Mouse (Mus musculus): ENCODE data around the gene Tax1bp3. TPM values are rescaled to one million over a fixed set of nuclear protein-coding genes. Genes with fewer than 3 reads are reported as not detected.

Tax1bp3 gene
- polyA plus RNA-seq, 1 experiment: 85.2 TPM

- Histone ChIP-seq H3K79me2 (ENCODE audit: control insufficient read depth, insufficient read depth) (peaks cover 45% of the 10 kb centered on the region), H3K4me2 (ENCODE audit: low read depth) (peak overlapping the region; percentile 68), H3K4me3 (peak overlapping the region; percentile 60), H3K36me3 (ENCODE audit: control insufficient read depth, insufficient read depth) (no peaks in the 10 kb centered on the region), H3ac (ENCODE audit: control insufficient read depth, insufficient read length) (peak overlapping the region; percentile 21), H3K27me3 (ENCODE audit: control insufficient read depth, insufficient read depth, insufficient read length) (no peaks in the 10 kb centered on the region)
- TF ChIP-seq POLR2A (IDR thresholded peaks at IDR 0.05; ENCODE audit: insufficient read length, low read depth) (no peak), TCF3 (IDR thresholded peaks at IDR 0.05; ENCODE audit: insufficient read length, low read depth) (no peak), TCF12 (IDR thresholded peaks at IDR 0.05; ENCODE audit: insufficient read depth, poor library complexity, severe bottlenecking) (no peak), SRF (IDR thresholded peaks at IDR 0.05; ENCODE audit: control insufficient read depth, insufficient read length, low read depth) (no peak), POLR2AphosphoS2 (IDR thresholded peaks at IDR 0.05; ENCODE audit: insufficient read length, low read depth) (no peak)
Observed at GRCm38 (mm10) chr11:73137116-73137515, 39.8 kb upstream of the Tax1bp3 start.

DNA sequence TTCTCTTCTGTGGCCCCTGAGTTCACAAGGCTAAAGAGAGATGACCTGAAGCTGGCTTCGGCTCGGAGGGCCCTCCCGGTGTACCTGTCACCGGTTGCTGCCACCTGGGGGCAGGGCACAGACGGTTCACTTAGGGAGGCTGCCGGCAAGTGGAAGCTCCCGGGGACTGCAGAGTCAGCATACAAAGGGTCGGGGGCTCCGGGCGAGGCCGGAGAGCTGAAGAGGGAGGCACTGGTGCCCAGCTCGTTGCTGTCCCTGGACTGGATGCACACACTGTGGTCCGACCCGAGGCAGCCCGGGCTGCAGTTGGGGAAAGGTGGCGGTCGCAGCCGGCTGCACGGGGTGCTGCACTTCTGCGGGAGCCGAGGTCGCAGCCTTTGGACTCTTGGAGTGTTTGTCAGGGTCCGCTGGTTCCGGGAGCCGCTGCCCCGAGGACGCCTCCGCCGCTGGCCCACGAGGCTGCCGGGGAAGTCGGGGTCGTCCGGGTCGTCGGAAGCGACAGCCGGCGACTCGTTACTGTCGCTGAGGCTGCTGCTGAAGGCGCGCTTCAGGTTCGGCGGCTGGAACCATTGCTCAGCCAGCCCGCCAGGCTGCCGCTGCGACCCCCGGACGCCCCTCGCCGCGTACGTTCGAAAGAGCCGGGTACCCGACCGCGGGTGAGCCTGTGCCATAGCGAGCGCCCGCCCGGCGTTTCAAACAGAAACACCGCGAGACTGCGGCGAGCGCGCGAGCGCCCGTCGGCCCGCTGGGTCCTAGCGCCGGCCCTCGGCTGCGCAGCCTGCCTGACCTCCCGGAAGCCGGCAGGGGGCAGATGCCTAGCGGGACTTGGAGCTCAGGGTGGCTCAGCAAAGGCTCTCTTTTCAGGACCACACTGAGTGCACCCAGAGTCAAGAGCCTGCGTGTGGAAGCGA, 39.0 kb upstream of the Tax1bp3 start, which contains the start of gene Haspin:
Haspin (minus strand) TSS at position 704 of the 911 bp plus-strand sequence.
- peak; percentile 73 for TF ChIP-seq POLR2A (IDR thresholded peaks at IDR 0.05; ENCODE audit: insufficient read length, low read depth)
- peak; percentile 62 for TF ChIP-seq POLR2AphosphoS2 (IDR thresholded peaks at IDR 0.05; ENCODE audit: insufficient read length, low read depth)
- no peak for TF ChIP-seq USF1 (IDR thresholded peaks at IDR 0.05; ENCODE audit: low read depth)
- peak; percentile 47 for TF ChIP-seq SRF (IDR thresholded peaks at IDR 0.05; ENCODE audit: control insufficient read depth, insufficient read length, low read depth)
- no peak for TF ChIP-seq MYOD1 (IDR thresholded peaks at IDR 0.05; ENCODE audit: control insufficient read depth in 1 of 3, insufficient read length in 2 of 3, low read depth in 2 of 3)
- no peak for TF ChIP-seq CEBPB (IDR thresholded peaks at IDR 0.05; ENCODE audit: insufficient read depth, poor library complexity, severe bottlenecking)
- TF ChIP-seq MYOG (IDR thresholded peaks at IDR 0.05; ENCODE audit: control insufficient read depth in 1 of 3, insufficient read depth in 1 of 3, insufficient read length in 2 of 3, low read depth in 2 of 3): peak in 2 of 3 experiments; percentile 22 to 74
- no peak for TF ChIP-seq MAX (IDR thresholded peaks at IDR 0.05; ENCODE audit: low read depth)
- no peak for TF ChIP-seq TCF3 (IDR thresholded peaks at IDR 0.05; ENCODE audit: insufficient read length, low read depth)
- TF ChIP-seq TCF12 (IDR thresholded peaks at IDR 0.05; ENCODE audit: insufficient read depth, poor library complexity, severe bottlenecking): no peak
- no peak for TF ChIP-seq REST (IDR thresholded peaks at IDR 0.05; ENCODE audit: insufficient read depth, insufficient read length)
- TF ChIP-seq E2F4 (IDR thresholded peaks at IDR 0.05; ENCODE audit: insufficient read depth): peak; percentile 98
- peaks cover 40% of the 10 kb centered on the region for H3K79me2 ChIP-seq (ENCODE audit: control insufficient read depth, insufficient read depth)
- H3K4me3 ChIP-seq: peak within 1 kb of the TSS; percentile 60
- H3ac ChIP-seq (ENCODE audit: control insufficient read depth, insufficient read length): peak within 1 kb of the TSS; percentile 21
- H3K4me2 ChIP-seq (ENCODE audit: low read depth): peak within 1 kb of the TSS; percentile 68
- no peaks in the 10 kb centered on the region for H3K27me3 ChIP-seq (ENCODE audit: control insufficient read depth, insufficient read depth, insufficient read length)
- no peaks in the 10 kb centered on the region for H3K36me3 ChIP-seq (ENCODE audit: control insufficient read depth, insufficient read depth)

GRCm38 (mm10) chr11:73144261-73144681, 32.6 kb upstream of the Tax1bp3 start:
- Histone ChIP-seq H3K27me3 (ENCODE audit: control insufficient read depth, insufficient read depth, insufficient read length) (no peaks in the 10 kb centered on the region), H3K36me3 (ENCODE audit: control insufficient read depth, insufficient read depth) (no peaks in the 10 kb centered on the region)
- TF ChIP-seq MAX (IDR thresholded peaks at IDR 0.05; ENCODE audit: low read depth): no peak

GRCm38 (mm10) chr11:73146026-73146974, 30.6 kb upstream of the Tax1bp3 start:
- H3ac ChIP-seq (ENCODE audit: control insufficient read depth, insufficient read length): no peak overlapping the region

More at GRCm38 (mm10) chr11:73144261-73144681, 32.6 kb upstream of the Tax1bp3 start:
- Histone ChIP-seq H3ac (ENCODE audit: control insufficient read depth, insufficient read length) (no peak overlapping the region), H3K4me2 (ENCODE audit: low read depth) (no peak overlapping the region), H3K4me3 (no peak overlapping the region), H3K79me2 (ENCODE audit: control insufficient read depth, insufficient read depth) (no peaks in the 10 kb centered on the region)

More at GRCm38 (mm10) chr11:73146026-73146974, 30.6 kb upstream of the Tax1bp3 start:
- Histone ChIP-seq H3K4me2 (ENCODE audit: low read depth) (no peak overlapping the region), H3K27me3 (ENCODE audit: control insufficient read depth, insufficient read depth, insufficient read length) (no peaks in the 10 kb centered on the region), H3K36me3 (ENCODE audit: control insufficient read depth, insufficient read depth) (no peaks in the 10 kb centered on the region), H3K79me2 (ENCODE audit: control insufficient read depth, insufficient read depth) (no peaks in the 10 kb centered on the region), H3K4me3 (no peak overlapping the region)
- TF ChIP-seq POLR2A (IDR thresholded peaks at IDR 0.05; ENCODE audit: insufficient read length, low read depth) (no peak), POLR2AphosphoS2 (IDR thresholded peaks at IDR 0.05; ENCODE audit: insufficient read length, low read depth) (no peak), MYOG (IDR thresholded peaks at IDR 0.05; ENCODE audit: control insufficient read depth in 1 of 3, insufficient read depth in 1 of 3, insufficient read length in 2 of 3, low read depth in 2 of 3) (no peak), E2F4 (IDR thresholded peaks at IDR 0.05; ENCODE audit: insufficient read depth) (no peak), SRF (IDR thresholded peaks at IDR 0.05; ENCODE audit: control insufficient read depth, insufficient read length, low read depth) (no peak), MYOD1 (IDR thresholded peaks at IDR 0.05; ENCODE audit: control insufficient read depth in 1 of 3, insufficient read length in 2 of 3, low read depth in 2 of 3) (no peak)

Data from myocyte (in vitro differentiated cells).